Mouse (Mus musculus) adrenal gland, adult 10 weeks (tissue): ENCODE measurements around the gene Mok. TPM values are rescaled to one million over a fixed set of nuclear protein-coding genes. Genes with fewer than 3 reads are reported as not detected.

Experiments used
- polyA plus RNA-seq: library from polyadenylated mRNA; stranded (reverse); fragments of 350-450 nt; fragmentation: Illumina TruSeq; extraction: RNeasy Lipid Tissue Mini Kit (QIAGEN cat#74804); gene quantifications from one replicate; pipeline ENCODE4 v1.2.3, GENCODE M21; 2014; ENCODE audit warnings: low read depth, low replicate concordance

Gene Mok
- 0.70 TPM for polyA plus RNA-seq

GRCm38 (mm10) chr12:110840348-110841198, at the start of gene Mok:
Gene Mok, minus strand, starts transcription at chr12:110840939.

GRCm38 (mm10) chr12:110889036-110890020, 48.6 kb upstream of the Mok start, which contains the start of the genes Cinp and Tecpr2:
Gene Cinp, minus strand, starts transcription at chr12:110889145.
Gene Tecpr2, plus strand, starts transcription at chr12:110889264.

GRCm38 (mm10) chr12:110850010-110850928, 9.5 kb upstream of the Mok start, which contains the start of gene Zfp839:
Gene Zfp839, plus strand, starts transcription at chr12:110850253.

Other genes starting within 250 kb of the Mok start
- 15.8 TPM for gene Dync1h1, start 239.5 kb downstream of the Mok start, polyA plus RNA-seq
- not detected for gene 1700001K19Rik, start 158.3 kb downstream of the Mok start, polyA plus RNA-seq
- 3,299 TPM for gene Hsp90aa1, start 138.2 kb downstream of the Mok start, polyA plus RNA-seq
- 44.5 TPM for gene Wdr20, start 103.0 kb downstream of the Mok start, polyA plus RNA-seq
- 6.7 TPM for gene Zfp839, start 9.3 kb upstream of the Mok start, polyA plus RNA-seq
- gene Cinp, start 48.2 kb upstream of the Mok start, polyA plus RNA-seq, result 31.6 TPM
- 4.1 TPM for gene Tecpr2, start 48.3 kb upstream of the Mok start, polyA plus RNA-seq
- gene Ankrd9, start 138.1 kb upstream of the Mok start, polyA plus RNA-seq, result not detected
- 48.8 TPM for gene Rcor1, start 198.4 kb upstream of the Mok start, polyA plus RNA-seq